Mouse (Mus musculus) intestine, embryonic 16.5 days (tissue): ENCODE data around the gene Ranbp17. TPM values are rescaled to one million over a fixed set of nuclear protein-coding genes. Genes with fewer than 3 reads are reported as not detected.
A peak's percentile ranks its signal among the peaks of the same experiment; 100 is the strongest.

ENCODE experiments used
- ATAC-seq: fragments of 200-750 bp; cut with Nextera tagmentation; 2 replicates; pipeline ENCODE4 v1.8.0; 2017; ENCODE audit warnings: moderate TSS enrichment, moderate library complexity
- H3K27ac ChIP-seq: fragments of 300-500 bp; sonication (generic); 2 replicates; pipeline ENCODE4 v1.5.1; 2014; ENCODE audit warnings: mild to moderate bottlenecking, low read length
- H3K27me3 ChIP-seq: fragments of 300-500 bp; sonication (generic); replicated peaks from 2 replicates; pipeline ENCODE4 v1.6.1; 2014; ENCODE audit warnings: low read length, control low read depth, mixed read lengths; ENCODE audit not compliant: control insufficient read depth, insufficient read depth
- H3K36me3 ChIP-seq: fragments of 300-500 bp; sonication (generic); 2 replicates; pipeline ENCODE4 v1.6.1; 2014; ENCODE audit warnings: low read length, control low read depth; ENCODE audit not compliant: control insufficient read depth, insufficient read depth
- H3K4me1 ChIP-seq: fragments of 300-500 bp; sonication (generic); 2 replicates; pipeline ENCODE4 v1.6.1; 2014; ENCODE audit warnings: low read length, control low read depth, mixed read lengths; ENCODE audit not compliant: control insufficient read depth, insufficient read depth
- H3K4me2 ChIP-seq: fragments of 300-500 bp; sonication (generic); 2 replicates; pipeline ENCODE4 v1.6.1; 2014; ENCODE audit warnings: low read depth, low read length, control low read depth
- H3K4me3 ChIP-seq: fragments of 300-500 bp; sonication (generic); 2 replicates; pipeline ENCODE4 v1.5.1; 2014; ENCODE audit warnings: mild to moderate bottlenecking, low read length
- H3K9ac ChIP-seq: fragments of 300-500 bp; sonication (generic); 2 replicates; pipeline ENCODE4 v1.6.1; 2014; ENCODE audit warnings: low read depth, low read length
- H3K9me3 ChIP-seq: fragments of 300-500 bp; sonication (generic); 2 replicates; pipeline ENCODE4 v1.6.1; 2016; ENCODE audit warnings: low read length, control low read depth; ENCODE audit not compliant: control insufficient read depth
- WGBS: fragments of 180-500 bp; shearing (Covaris S2); extraction: QIAGEN DNeasy Blood & Tissue Kit; methylation state at CpG from one replicate; pipeline ENCODE4 v1.1.7; 2014; 5-methylcytosine and 5-hydroxymethylcytosine counted together
- polyA plus RNA-seq: library from polyadenylated mRNA; unstranded; fragments of >200 nt; fragmentation: Nextera tagmentation; extraction: Ambion mirVana; gene quantifications from 2 replicates; pipeline ENCODE4 v1.2.1, GENCODE M21; 2015

The Ranbp17 gene
- 2.3 and 3.2 TPM in 2 replicates for polyA plus RNA-seq

DNA sequence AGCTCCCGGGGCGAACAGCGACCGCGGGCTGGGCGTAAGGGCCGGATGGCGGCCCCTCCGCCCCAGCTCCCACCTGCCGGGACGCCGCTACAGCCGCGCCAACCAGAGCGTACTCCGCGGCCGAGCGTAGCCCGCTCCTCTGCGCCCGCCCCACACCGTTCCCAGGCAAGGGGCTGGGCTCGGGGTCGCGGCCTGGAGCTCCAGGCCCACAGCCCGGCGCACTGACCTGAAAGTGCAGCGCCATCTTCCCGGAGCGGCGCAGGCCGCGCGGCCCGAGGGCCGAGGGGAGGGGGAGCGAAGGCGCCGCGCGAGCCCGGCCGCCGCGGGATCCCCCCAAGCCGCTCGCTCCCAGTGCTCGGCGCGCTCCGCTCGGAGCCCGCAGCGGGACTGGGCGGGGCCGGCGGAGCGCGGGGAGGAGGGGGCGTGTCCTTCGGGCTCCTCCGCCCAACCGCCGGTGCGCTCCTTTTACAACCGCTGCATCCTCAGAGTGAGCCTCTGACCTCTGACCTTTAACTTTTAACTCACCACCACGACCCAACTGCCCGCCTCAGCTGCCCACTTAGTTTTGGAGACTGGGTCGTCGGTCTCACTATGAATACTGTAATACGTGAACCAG is at the start of gene Ranbp17:
Ranbp17 (minus strand) TSS at position 371 of the 616 bp plus-strand sequence.
- no peaks in the 10 kb centered on the region for H3K4me1 ChIP-seq
- ATAC-seq, result peak; percentile 87
- no peaks in the 10 kb centered on the region for H3K9me3 ChIP-seq
- WGBS, result 1% methylated on average over 63 of the region's 72 CpGs
- H3K9ac ChIP-seq, result peak within 1 kb of the TSS; percentile 80
- no peaks in the 10 kb centered on the region for H3K36me3 ChIP-seq
- H3K27me3 ChIP-seq, result no peaks in the 10 kb centered on the region
- H3K4me3 ChIP-seq, result peak within 1 kb of the TSS; percentile 89
- H3K27ac ChIP-seq, result peak within 1 kb of the TSS; percentile 45
- peak within 1 kb of the TSS; percentile 91 for H3K4me2 ChIP-seq

DNA sequence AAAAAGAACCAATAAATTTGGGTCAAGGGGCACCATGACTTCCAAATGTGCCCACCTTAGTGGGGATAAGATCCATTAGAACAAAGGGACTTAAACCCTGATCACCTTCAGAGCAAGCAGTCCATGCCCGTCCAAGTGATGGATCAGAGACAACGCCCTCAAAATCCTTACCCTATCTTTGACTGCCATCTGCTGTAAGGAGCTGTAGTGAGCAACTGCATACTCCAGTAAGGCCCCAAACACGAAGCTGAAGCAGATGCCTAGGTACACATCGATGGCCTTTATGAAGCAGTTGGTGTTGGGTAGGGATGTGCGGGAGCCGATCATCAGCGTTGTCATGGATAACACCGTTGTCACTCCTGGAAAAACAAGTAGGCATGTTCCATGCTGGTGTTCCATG is 40.6 kb upstream of the Ranbp17 start:
- Histone ChIP-seq H3K4me1 (no peaks in the 10 kb centered on the region), H3K27ac (no peak overlapping the region), H3K27me3 (no peaks in the 10 kb centered on the region), H3K36me3 (no peaks in the 10 kb centered on the region), H3K9me3 (no peaks in the 10 kb centered on the region), H3K4me2 (no peak overlapping the region), H3K9ac (no peak overlapping the region), H3K4me3 (no peak overlapping the region)
- ATAC-seq, result no peak
- WGBS, result 76% methylated on average over 8 of the region's 8 CpGs

DNA sequence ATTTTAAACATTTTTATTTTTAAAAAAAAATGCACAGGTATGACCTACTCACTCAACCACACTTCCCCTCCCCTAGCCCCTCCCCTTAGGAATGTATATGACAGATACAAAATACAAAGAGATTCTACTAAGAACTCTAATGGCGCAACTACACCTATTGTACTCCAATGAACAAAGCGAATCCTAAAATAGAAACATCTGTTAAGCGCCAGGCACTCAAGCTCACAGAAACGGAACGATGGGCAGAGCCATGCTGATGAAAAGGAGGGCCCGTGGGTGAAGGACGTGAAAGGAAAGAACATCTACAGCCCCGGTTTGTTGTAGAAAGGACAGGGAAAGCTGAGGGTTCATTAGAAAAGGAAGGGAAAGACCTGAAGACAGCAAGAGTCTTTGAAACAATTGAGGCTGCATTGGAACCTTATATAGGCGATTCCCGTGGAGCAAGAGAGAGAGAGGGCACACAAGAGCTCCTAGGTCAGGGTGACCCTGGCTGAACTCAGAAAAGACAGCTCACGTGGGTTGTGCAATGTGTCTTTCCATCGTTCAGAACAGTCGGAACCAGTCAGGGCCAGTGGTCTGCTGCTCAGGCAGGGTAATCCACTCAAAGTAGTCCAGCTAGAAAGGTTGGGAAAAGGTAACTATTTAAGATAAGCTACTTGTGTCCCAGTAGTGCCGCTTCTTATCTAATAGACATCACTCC is 37.5 kb upstream of the Ranbp17 start:
- Histone ChIP-seq H3K4me1 (no peaks in the 10 kb centered on the region), H3K4me3 (no peak overlapping the region), H3K9me3 (no peaks in the 10 kb centered on the region), H3K4me2 (no peak overlapping the region), H3K9ac (no peak overlapping the region), H3K27me3 (no peaks in the 10 kb centered on the region), H3K27ac (no peak overlapping the region), H3K36me3 (no peaks in the 10 kb centered on the region)
- no peak for ATAC-seq
- 83% methylated on average over 14 of the region's 14 CpGs for WGBS

DNA sequence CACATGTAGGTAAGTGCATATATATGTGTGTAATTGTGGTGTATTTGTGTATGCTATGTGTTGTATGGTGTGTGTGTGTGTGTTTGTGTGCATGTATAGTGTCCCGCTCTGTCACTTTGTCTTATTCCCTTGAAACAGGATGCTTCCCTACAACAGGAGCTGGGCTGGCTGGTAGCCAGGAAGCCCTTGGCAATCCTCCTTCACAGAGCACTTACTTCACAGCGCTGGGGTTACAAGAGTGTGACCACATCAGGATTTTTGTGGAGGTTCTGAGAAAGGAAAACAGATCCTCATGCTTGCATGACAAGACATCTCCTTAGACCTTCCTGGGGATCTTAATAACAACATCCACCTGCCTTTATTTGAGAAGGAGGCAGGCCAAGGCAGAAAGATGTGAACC is 33.8 kb upstream of the Ranbp17 start:
- ATAC-seq, result no peak
- no peak overlapping the region for H3K4me2 ChIP-seq
- no peak overlapping the region for H3K9ac ChIP-seq
- H3K27ac ChIP-seq, result no peak overlapping the region
- no peak overlapping the region for H3K4me3 ChIP-seq
- no peaks in the 10 kb centered on the region for H3K4me1 ChIP-seq
- H3K9me3 ChIP-seq, result no peaks in the 10 kb centered on the region
- 57% methylated on average over 2 of the region's 2 CpGs for WGBS
- H3K36me3 ChIP-seq, result no peaks in the 10 kb centered on the region
- H3K27me3 ChIP-seq, result no peaks in the 10 kb centered on the region

DNA sequence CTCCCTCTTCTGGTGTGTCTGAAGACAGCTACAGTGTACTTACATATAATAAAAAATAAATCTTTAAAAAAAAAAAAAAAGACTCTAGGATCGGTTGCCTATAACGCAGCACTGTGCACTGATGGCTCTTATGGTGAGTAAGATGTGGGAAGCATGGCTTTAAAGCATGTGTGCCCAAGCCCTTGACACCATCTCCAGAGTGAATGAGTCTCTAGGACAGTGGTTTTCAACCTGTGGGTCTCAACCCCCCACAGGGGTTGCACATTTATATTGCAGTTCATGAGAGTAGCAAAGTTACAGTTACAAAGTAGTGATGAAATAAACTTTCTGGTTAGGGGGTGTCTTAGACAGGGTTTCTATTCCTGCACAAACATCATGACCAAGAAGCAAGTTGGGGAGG is 31.4 kb upstream of the Ranbp17 start:
- Histone ChIP-seq H3K4me2 (no peak overlapping the region), H3K4me3 (no peak overlapping the region), H3K9me3 (no peaks in the 10 kb centered on the region), H3K36me3 (no peaks in the 10 kb centered on the region), H3K27me3 (no peaks in the 10 kb centered on the region), H3K27ac (no peak overlapping the region), H3K4me1 (no peaks in the 10 kb centered on the region), H3K9ac (no peak overlapping the region)
- WGBS, result 89% methylated on average over 2 of the region's 2 CpGs
- no peak for ATAC-seq

DNA sequence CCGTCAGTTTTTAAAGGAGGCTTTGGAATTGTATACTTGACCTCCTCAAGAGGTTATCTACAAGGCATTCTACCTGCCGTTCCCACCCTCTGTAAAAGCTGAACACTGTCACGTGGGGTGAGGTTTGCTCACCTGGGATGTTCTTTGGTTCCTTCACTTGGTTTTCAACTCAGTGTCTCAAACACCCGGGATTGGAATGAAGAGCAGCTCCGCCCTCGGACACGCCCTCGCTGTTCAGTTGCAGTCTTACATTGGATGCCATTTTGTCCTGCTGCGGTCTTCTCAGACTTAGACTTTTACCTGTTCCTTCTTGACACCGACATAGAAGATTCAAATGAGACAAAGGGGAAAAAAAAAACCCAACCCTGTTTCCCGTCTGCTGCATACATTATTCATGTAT is 30.6 kb upstream of the Ranbp17 start:
- no peaks in the 10 kb centered on the region for H3K4me1 ChIP-seq
- H3K4me3 ChIP-seq, result no peak overlapping the region
- no peaks in the 10 kb centered on the region for H3K36me3 ChIP-seq
- ATAC-seq, result no peak
- no peak overlapping the region for H3K4me2 ChIP-seq
- H3K9me3 ChIP-seq, result no peaks in the 10 kb centered on the region
- WGBS, result 51% methylated on average over 10 of the region's 11 CpGs
- no peak overlapping the region for H3K9ac ChIP-seq
- H3K27me3 ChIP-seq, result no peaks in the 10 kb centered on the region
- no peak overlapping the region for H3K27ac ChIP-seq

DNA sequence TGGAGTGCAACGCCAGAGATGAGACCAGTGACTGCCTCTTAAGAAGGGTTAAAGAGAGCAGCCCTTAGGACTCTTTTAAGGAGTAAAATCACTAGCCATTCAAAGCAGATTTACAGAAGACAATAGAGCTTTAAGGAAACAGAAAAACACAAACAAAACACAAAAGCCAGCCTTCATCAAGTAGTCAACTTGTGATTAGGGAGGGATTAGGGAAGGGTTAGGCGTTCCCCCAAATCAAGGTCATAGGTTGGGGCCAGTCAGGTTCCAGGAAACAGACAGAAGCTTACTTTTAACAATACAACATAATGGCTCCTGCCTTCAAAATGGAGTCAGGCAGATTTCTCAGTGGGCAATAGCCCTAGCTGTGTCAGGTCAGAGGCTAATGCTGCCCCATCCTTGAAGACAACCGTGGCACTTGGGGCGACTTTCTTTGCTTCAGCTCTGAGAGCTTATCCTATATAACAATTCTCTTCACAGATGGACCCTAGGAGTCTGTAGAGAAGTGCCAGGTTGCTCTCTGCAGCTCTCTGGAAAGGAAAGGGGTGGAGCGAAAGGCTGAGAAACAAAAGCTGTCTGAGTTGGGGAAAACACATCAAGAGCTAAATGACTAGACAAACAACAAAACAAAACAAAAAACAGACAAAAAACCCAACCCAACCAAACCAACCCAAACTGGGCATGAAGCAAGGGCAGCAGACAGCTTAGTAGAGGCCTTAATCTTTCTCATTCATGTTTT is 24.0 kb upstream of the Ranbp17 start:
- Histone ChIP-seq H3K36me3 (no peaks in the 10 kb centered on the region), H3K9me3 (no peaks in the 10 kb centered on the region), H3K27ac (no peak overlapping the region), H3K4me3 (no peak overlapping the region), H3K4me1 (no peaks in the 10 kb centered on the region), H3K4me2 (no peak overlapping the region), H3K9ac (no peak overlapping the region), H3K27me3 (no peaks in the 10 kb centered on the region)
- ATAC-seq, result no peak
- WGBS, result 79% methylated on average over 5 of the region's 5 CpGs

DNA sequence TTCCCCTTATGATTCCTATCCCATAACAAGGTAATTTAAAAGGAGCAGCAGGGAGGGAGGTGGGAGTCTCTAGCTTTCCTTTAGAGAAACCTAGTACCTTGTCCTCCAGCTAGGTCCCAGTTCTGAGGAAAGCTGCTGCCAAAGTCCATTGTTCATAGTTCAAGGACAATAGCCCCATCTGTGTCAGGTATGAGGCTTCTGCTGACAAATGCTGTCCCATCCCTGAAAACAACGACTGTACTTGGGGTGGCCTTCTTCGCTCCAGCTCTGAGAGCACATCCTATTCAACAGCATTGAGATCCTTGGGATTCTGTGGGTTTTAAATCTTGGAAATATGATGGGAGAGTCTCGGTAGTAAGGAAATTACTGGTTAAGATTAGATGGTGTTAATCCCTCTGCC is 23.1 kb upstream of the Ranbp17 start:
- Histone ChIP-seq H3K27ac (no peak overlapping the region), H3K9me3 (no peaks in the 10 kb centered on the region), H3K36me3 (no peaks in the 10 kb centered on the region), H3K4me2 (no peak overlapping the region), H3K27me3 (no peaks in the 10 kb centered on the region), H3K9ac (no peak overlapping the region), H3K4me1 (no peaks in the 10 kb centered on the region), H3K4me3 (no peak overlapping the region)
- ATAC-seq, result no peak
- WGBS, result 86% methylated on average over 3 of the region's 3 CpGs

DNA sequence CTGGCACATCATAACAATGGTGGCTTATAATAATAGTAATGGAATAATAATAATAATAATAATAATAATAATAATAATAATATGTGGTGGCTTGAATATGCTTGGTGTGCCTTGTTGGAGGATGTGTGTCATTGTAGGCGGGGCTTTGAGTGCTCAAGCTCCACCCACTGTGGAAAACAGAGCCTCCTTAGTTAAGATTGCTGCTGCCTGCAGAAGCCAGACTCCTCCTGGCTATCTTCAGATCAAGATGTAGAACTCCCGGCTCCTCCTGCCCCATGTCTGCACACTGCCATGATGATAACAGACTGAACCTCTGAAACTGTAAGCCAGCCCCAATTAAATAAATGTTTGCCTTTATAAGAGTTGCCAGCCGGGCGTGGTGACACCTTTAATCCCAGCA is 21.0 kb upstream of the Ranbp17 start:
- Histone ChIP-seq H3K27ac (no peak overlapping the region), H3K9me3 (no peaks in the 10 kb centered on the region), H3K4me2 (no peak overlapping the region), H3K4me3 (no peak overlapping the region), H3K9ac (no peak overlapping the region), H3K4me1 (no peaks in the 10 kb centered on the region), H3K27me3 (no peaks in the 10 kb centered on the region), H3K36me3 (no peaks in the 10 kb centered on the region)
- 81% methylated on average over 4 of the region's 4 CpGs for WGBS
- no peak for ATAC-seq
